Mouse (Mus musculus) hematopoietic stem cell, adult 5-6 weeks (primary cell): ENCODE measurements around the gene Helz2. TPM values are rescaled to one million over a fixed set of nuclear protein-coding genes. Genes with fewer than 3 reads are reported as not detected.

Experiments
- total RNA-seq: library from RNA; stranded (forward); fragments of 172-1452, 232-1000 nt; gene quantifications from 2 replicates; pipeline ENCODE4 v1.2.3, GENCODE M21; 2017

The Helz2 gene
- total RNA-seq, 1 experiment from 2014 or later, result 12.4 TPM

Other genes with a start within 250 kb of the Helz2 start
- not detected in 2 replicates for gene Chrna4, start 198.5 kb downstream of the Helz2 start, total RNA-seq
- not detected in 2 replicates for gene Kcnq2, start 106.7 kb downstream of the Helz2 start, total RNA-seq
- gene Eef1a2, start 85.0 kb downstream of the Helz2 start, total RNA-seq, result not detected in 2 replicates
- 128 and 168 TPM in 2 replicates for gene Ppdpf, start 54.8 kb downstream of the Helz2 start, total RNA-seq
- gene Ptk6, start 39.2 kb downstream of the Helz2 start, total RNA-seq, result not detected in 2 replicates
- gene Srms, start 28.8 kb downstream of the Helz2 start, total RNA-seq, result 0.25 TPM in 1 of 2 replicates, not detected in the other
- 0.63 TPM in 1 of 2 replicates, not detected in the other for gene Fndc11, start 22.0 kb downstream of the Helz2 start, total RNA-seq
- gene Gmeb2, start 46.0 kb upstream of the Helz2 start, total RNA-seq, result 14.8 and 16.9 TPM in 2 replicates
- gene Stmn3, start 72.5 kb upstream of the Helz2 start, total RNA-seq, result not detected in 2 replicates
- 46.8 and 56.7 TPM in 2 replicates for gene Rtel1, start 77.7 kb upstream of the Helz2 start, total RNA-seq
- 48.8 and 55.8 TPM in 2 replicates for gene Zgpat, start 122.9 kb upstream of the Helz2 start, total RNA-seq
- 54.9 and 75.9 TPM in 2 replicates for gene Arfrp1, start 123.4 kb upstream of the Helz2 start, total RNA-seq
- 32.4 and 36.1 TPM in 2 replicates for gene Lime1, start 138.1 kb upstream of the Helz2 start, total RNA-seq
- 1.3 and 6.0 TPM in 2 replicates for gene Zbtb46, start 217.4 kb upstream of the Helz2 start, total RNA-seq